Mouse (Mus musculus) myocyte (in vitro differentiated cells): Measurements from ENCODE around the gene Vps52. TPM values are rescaled to one million over a fixed set of nuclear protein-coding genes. Genes with fewer than 3 reads are reported as not detected.

Experiments used
- H3K27me3 ChIP-seq: one replicate; pipeline ENCODE4 v1.6.1; 2011; ENCODE audit not compliant: control insufficient read depth, insufficient read depth, insufficient read length
- H3K36me3 ChIP-seq: one replicate; pipeline ENCODE4 v1.6.1; 2011; ENCODE audit not compliant: control insufficient read depth, insufficient read depth
- H3K4me2 ChIP-seq: one replicate; pipeline ENCODE4 v1.6.1; 2011; ENCODE audit warnings: low read depth, control low read depth
- H3K4me3 ChIP-seq: one replicate; pipeline ENCODE4 v1.5.1; 2011; ENCODE audit warnings: mild to moderate bottlenecking, control low read depth, moderate library complexity
- H3K79me2 ChIP-seq: one replicate; pipeline ENCODE4 v1.6.1; 2011; ENCODE audit not compliant: control insufficient read depth, insufficient read depth
- H3ac ChIP-seq: one replicate; pipeline ENCODE4 v1.6.1; 2011; ENCODE audit not compliant: control insufficient read depth, insufficient read length
- CEBPB ChIP-seq: IDR thresholded peaks from 2 replicates; pipeline ENCODE4 v1.6.1; 2011; ENCODE audit warnings: mild to moderate bottlenecking, moderate library complexity; ENCODE audit not compliant: poor library complexity, insufficient read depth, severe bottlenecking
- E2F4 ChIP-seq: IDR thresholded peaks from one replicate; pipeline ENCODE4 v1.6.1; 2011; ENCODE audit warnings: mild to moderate bottlenecking, control low read depth, moderate library complexity; ENCODE audit not compliant: insufficient read depth
- MAX ChIP-seq: IDR thresholded peaks from one replicate; pipeline ENCODE4 v1.6.1; 2011; ENCODE audit warnings: low read depth, mild to moderate bottlenecking, control low read depth
- MYOD1 ChIP-seq, 3 experiments: IDR thresholded peaks; one replicate each; pipeline ENCODE4 v1.6.1; 2011; ENCODE audit warnings: control low read depth in 2 of 3, low read depth in 2 of 3, mild to moderate bottlenecking in 2 of 3, moderate library complexity in 1 of 3; ENCODE audit not compliant: insufficient read length in 2 of 3, control insufficient read depth in 1 of 3
- MYOG ChIP-seq, 3 experiments: IDR thresholded peaks; one replicate each; pipeline ENCODE4 v1.6.1; 2011; ENCODE audit warnings: control low read depth in 2 of 3, low read depth in 2 of 3, mild to moderate bottlenecking in 2 of 3; ENCODE audit not compliant: insufficient read length in 2 of 3, control insufficient read depth in 1 of 3, insufficient read depth in 1 of 3
- POLR2A ChIP-seq: IDR thresholded peaks from one replicate; pipeline ENCODE4 v1.6.1; 2011; ENCODE audit warnings: low read depth, mild to moderate bottlenecking, control low read depth, moderate library complexity; ENCODE audit not compliant: insufficient read length
- POLR2AphosphoS2 ChIP-seq: IDR thresholded peaks from one replicate; pipeline ENCODE4 v1.6.1; 2011; ENCODE audit warnings: low read depth, control low read depth; ENCODE audit not compliant: insufficient read length
- REST ChIP-seq: IDR thresholded peaks from one replicate; pipeline ENCODE4 v1.6.1; 2011; ENCODE audit warnings: mild to moderate bottlenecking, control low read depth, moderate library complexity; ENCODE audit not compliant: insufficient read depth, insufficient read length
- SRF ChIP-seq: IDR thresholded peaks from one replicate; pipeline ENCODE4 v1.6.1; 2011; ENCODE audit warnings: low read depth; ENCODE audit not compliant: control insufficient read depth, insufficient read length
- TCF12 ChIP-seq: IDR thresholded peaks from one replicate; pipeline ENCODE4 v1.6.1; 2011; ENCODE audit warnings: mild to moderate bottlenecking, control low read depth; ENCODE audit not compliant: poor library complexity, insufficient read depth, severe bottlenecking
- TCF3 ChIP-seq: IDR thresholded peaks from one replicate; pipeline ENCODE4 v1.6.1; 2011; ENCODE audit warnings: low read depth, control low read depth; ENCODE audit not compliant: insufficient read length
- USF1 ChIP-seq: IDR thresholded peaks from one replicate; pipeline ENCODE4 v1.6.1; 2011; ENCODE audit warnings: low read depth, mild to moderate bottlenecking, control low read depth, moderate library complexity
- polyA plus RNA-seq: library from polyadenylated mRNA; unstranded; fragments of >200 nt; fragmentation: generic; extraction: Trizol; gene quantifications from one replicate; pipeline ENCODE4 v1.2.1, GENCODE M21; 2012; ENCODE audit warnings: missing spikeins

Vps52 gene
- polyA plus RNA-seq, 1 experiment: 29.9 TPM

DNA sequence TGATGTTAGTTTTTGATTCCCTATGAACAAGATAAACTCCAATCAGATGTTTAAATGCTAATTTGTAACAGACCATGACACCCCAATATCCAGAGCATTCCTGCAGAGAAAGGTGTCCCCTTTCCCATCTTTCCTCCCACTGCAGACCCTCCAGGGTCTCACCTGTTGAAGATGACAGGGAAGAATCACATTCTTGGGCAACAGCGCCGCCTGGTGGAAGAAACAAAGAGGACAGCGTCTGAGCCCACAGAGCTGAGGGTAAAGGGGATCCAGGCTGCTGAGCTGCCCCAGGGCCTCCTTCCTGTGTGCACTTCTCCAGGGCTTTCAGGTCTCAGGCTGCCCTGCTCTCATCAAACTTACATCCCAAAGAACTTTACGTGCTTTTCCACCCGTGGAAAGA is 47.8 kb downstream of the Vps52 start:
- H3K79me2 ChIP-seq: no peaks in the 10 kb centered on the region
- H3K4me3 ChIP-seq: no peak overlapping the region
- H3ac ChIP-seq: no peak overlapping the region
- H3K27me3 ChIP-seq: peaks cover 6% of the 10 kb centered on the region
- H3K36me3 ChIP-seq: no peaks in the 10 kb centered on the region
- H3K4me2 ChIP-seq: no peak overlapping the region
- TF ChIP-seq USF1: no peak
- TF ChIP-seq MYOG (IDR thresholded peaks at IDR 0.05; ENCODE audit: control insufficient read depth in 1 of 3, insufficient read depth in 1 of 3, insufficient read length in 2 of 3, low read depth in 2 of 3): no peak
- TF ChIP-seq REST: no peak
- TF ChIP-seq POLR2A: no peak
- TF ChIP-seq TCF12: no peak
- no peak for TF ChIP-seq E2F4
- no peak for TF ChIP-seq POLR2AphosphoS2
- TF ChIP-seq MYOD1 (IDR thresholded peaks at IDR 0.05; ENCODE audit: control insufficient read depth in 1 of 3, insufficient read length in 2 of 3, low read depth in 2 of 3): no peak
- no peak for TF ChIP-seq TCF3
- TF ChIP-seq MAX: no peak
- TF ChIP-seq SRF: no peak
- TF ChIP-seq CEBPB: no peak

DNA sequence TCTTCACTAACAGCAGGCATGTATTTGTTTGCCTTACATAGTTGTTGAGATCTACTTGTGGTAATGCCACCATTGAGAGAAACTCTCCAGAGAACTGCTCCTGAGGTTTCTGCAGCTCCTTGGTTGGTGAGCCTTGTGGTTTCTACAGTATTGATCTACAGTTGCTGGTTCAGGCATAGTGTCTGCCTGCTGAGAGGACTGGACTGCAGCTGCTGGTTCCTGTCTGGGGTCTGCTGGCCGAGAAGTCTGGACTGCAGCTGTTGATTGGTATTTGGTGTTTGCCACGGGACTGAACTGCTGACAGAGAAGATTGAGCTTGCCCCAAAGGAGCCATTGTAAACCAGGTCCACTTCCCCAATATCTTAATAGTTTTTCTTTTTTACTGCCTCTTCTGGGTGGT is 51.0 kb downstream of the Vps52 start:
- TF ChIP-seq TCF12 (no peak), MYOD1 (IDR thresholded peaks at IDR 0.05; ENCODE audit: control insufficient read depth in 1 of 3, insufficient read length in 2 of 3, low read depth in 2 of 3) (peak in 2 of 3 experiments; percentile 16 to 52)
- Histone ChIP-seq H3K36me3 (no peaks in the 10 kb centered on the region), H3K27me3 (peaks cover 6% of the 10 kb centered on the region), H3K4me2 (no peak overlapping the region), H3ac (no peak overlapping the region), H3K4me3 (no peak overlapping the region), H3K79me2 (no peaks in the 10 kb centered on the region)

DNA sequence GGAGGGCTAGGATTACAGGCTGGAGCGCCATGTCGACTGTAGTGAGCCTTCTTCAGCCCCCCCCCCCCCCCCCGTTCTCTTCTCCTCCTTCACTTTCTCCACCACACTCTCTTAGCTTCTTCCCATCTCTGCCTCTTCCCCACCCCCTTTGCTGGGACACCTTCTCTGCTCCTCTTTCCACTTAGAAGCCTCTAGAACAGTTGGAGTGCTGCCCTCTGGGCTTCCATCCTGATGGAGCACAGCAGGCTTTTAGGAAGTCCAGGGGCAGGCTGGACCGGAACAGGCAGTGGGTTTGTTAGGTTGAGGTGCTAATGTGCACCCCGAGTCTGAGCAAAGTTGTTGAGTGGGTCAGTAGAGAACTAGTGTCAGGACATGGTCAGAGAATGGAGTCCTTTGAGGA is 54.5 kb downstream of the Vps52 start:
- no peaks in the 10 kb centered on the region for H3K79me2 ChIP-seq
- H3K36me3 ChIP-seq: no peaks in the 10 kb centered on the region
- peaks cover 6% of the 10 kb centered on the region for H3K27me3 ChIP-seq
- no peak overlapping the region for H3K4me2 ChIP-seq
- TF ChIP-seq REST (no peak), MYOG (IDR thresholded peaks at IDR 0.05; ENCODE audit: control insufficient read depth in 1 of 3, insufficient read depth in 1 of 3, insufficient read length in 2 of 3, low read depth in 2 of 3) (no peak), USF1 (no peak), MAX (no peak), MYOD1 (IDR thresholded peaks at IDR 0.05; ENCODE audit: control insufficient read depth in 1 of 3, insufficient read length in 2 of 3, low read depth in 2 of 3) (no peak), TCF3 (no peak), SRF (no peak), CEBPB (no peak), POLR2AphosphoS2 (no peak), POLR2A (no peak), E2F4 (no peak), TCF12 (no peak)
- H3K4me3 ChIP-seq: no peak overlapping the region
- H3ac ChIP-seq: no peak overlapping the region

DNA sequence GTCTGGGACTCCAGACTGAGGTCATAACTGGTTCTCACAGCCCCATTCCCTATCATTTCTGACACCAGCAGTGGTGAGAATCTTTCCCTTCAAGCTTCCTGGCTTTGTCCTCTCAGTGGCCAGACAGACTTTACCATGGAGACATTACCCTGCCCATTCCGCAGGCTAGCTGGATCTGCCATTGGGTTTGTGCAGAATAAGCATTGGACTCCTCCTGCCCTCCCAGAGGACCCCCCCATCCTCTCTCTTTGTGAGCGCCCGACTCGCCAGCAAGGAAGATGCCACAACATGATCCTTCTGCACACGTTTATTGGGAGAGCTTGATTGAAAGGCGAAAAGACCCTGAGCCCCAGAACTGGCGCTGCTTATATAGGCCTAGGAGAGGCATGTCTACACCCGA is 57.8 kb downstream of the Vps52 start:
- H3K4me3 ChIP-seq: no peak overlapping the region
- no peaks in the 10 kb centered on the region for H3K79me2 ChIP-seq
- no peak overlapping the region for H3ac ChIP-seq
- TF ChIP-seq SRF (no peak), MAX (no peak), POLR2A (no peak), REST (no peak), TCF12 (no peak), USF1 (no peak), TCF3 (no peak), POLR2AphosphoS2 (no peak), E2F4 (no peak), CEBPB (no peak), MYOG (IDR thresholded peaks at IDR 0.05; ENCODE audit: control insufficient read depth in 1 of 3, insufficient read depth in 1 of 3, insufficient read length in 2 of 3, low read depth in 2 of 3) (no peak)
- H3K4me2 ChIP-seq: no peak overlapping the region
- H3K36me3 ChIP-seq: no peaks in the 10 kb centered on the region
- H3K27me3 ChIP-seq: no peaks in the 10 kb centered on the region

Other genes with a start within 250 kb of the Vps52 start
- gene March2, start 237.1 kb upstream of the Vps52 start, polyA plus RNA-seq: 51.5 TPM
- 126 TPM for gene Rab11b, start 195.3 kb upstream of the Vps52 start, polyA plus RNA-seq
- 42.8 TPM for gene Angptl4, start 174.0 kb upstream of the Vps52 start, polyA plus RNA-seq
- gene Kank3, start 145.3 kb upstream of the Vps52 start, polyA plus RNA-seq: 8.3 TPM
- 6,768 TPM for gene Rps28, start 131.2 kb upstream of the Vps52 start, polyA plus RNA-seq
- 614 TPM for gene Ndufa7, start 131.2 kb upstream of the Vps52 start, polyA plus RNA-seq
- gene Cd320, start 112.7 kb upstream of the Vps52 start, polyA plus RNA-seq: 83.1 TPM
- gene Gm7029, start 82.0 kb upstream of the Vps52 start, polyA plus RNA-seq: not detected
- gene Kifc1, start 65.2 kb upstream of the Vps52 start, polyA plus RNA-seq: 32.2 TPM
- gene Platr17, start 50.7 kb upstream of the Vps52 start, polyA plus RNA-seq: 0.17 TPM
- gene Daxx, start 46.4 kb upstream of the Vps52 start, polyA plus RNA-seq: 16.9 TPM
- 50.6 TPM for gene Tapbp, start 39.9 kb upstream of the Vps52 start, polyA plus RNA-seq
- 31.6 TPM for gene Zbtb22, start 39.9 kb upstream of the Vps52 start, polyA plus RNA-seq
- gene Rgl2, start 26.3 kb upstream of the Vps52 start, polyA plus RNA-seq: 20.1 TPM
- 110 TPM for gene Pfdn6, start 15.5 kb upstream of the Vps52 start, polyA plus RNA-seq
- gene Wdr46, start 15.2 kb upstream of the Vps52 start, polyA plus RNA-seq: 25.9 TPM
- 1.2 TPM for gene B3galt4, start 4.3 kb upstream of the Vps52 start, polyA plus RNA-seq
- gene Rps18, start 189 bp downstream of the Vps52 start, polyA plus RNA-seq: 287 TPM
- 89.2 TPM for gene H2-K1, start 44.5 kb downstream of the Vps52 start, polyA plus RNA-seq
- 42.9 TPM for gene Ring1, start 68.9 kb downstream of the Vps52 start, polyA plus RNA-seq
- 51.1 TPM for gene H2-Ke6, start 72.2 kb downstream of the Vps52 start, polyA plus RNA-seq
- gene Slc39a7, start 75.9 kb downstream of the Vps52 start, polyA plus RNA-seq: 207 TPM
- 45.8 TPM for gene Rxrb, start 76.0 kb downstream of the Vps52 start, polyA plus RNA-seq
- gene Col11a2, start 83.6 kb downstream of the Vps52 start, polyA plus RNA-seq: 0.94 TPM
- 0.07 TPM for gene H2-Oa, start 136.5 kb downstream of the Vps52 start, polyA plus RNA-seq
- 7.2 TPM for gene H2-DMa, start 163.7 kb downstream of the Vps52 start, polyA plus RNA-seq
- gene Brd2, start 166.8 kb downstream of the Vps52 start, polyA plus RNA-seq: 90.1 TPM
- not detected for gene H2-DMb2, start 187.5 kb downstream of the Vps52 start, polyA plus RNA-seq
- not detected for gene H2-DMb1, start 197.3 kb downstream of the Vps52 start, polyA plus RNA-seq
- gene Tap1, start 231.7 kb downstream of the Vps52 start, polyA plus RNA-seq: 0.62 TPM
- gene Psmb9, start 232.0 kb downstream of the Vps52 start, polyA plus RNA-seq: 0.26 TPM
- gene Psmb8, start 241.9 kb downstream of the Vps52 start, polyA plus RNA-seq: 0.44 TPM
- 5.3 TPM for gene Tap2, start 247.7 kb downstream of the Vps52 start, polyA plus RNA-seq